Mouse (Mus musculus): ENCODE data around the gene B4galt5.

The B4galt5 gene

GRCm38 (mm10) chr2:167305382-167306272, 43.4 kb downstream of the B4galt5 start:
- no peak for DNase-seq (ENCODE audit: extremely low read depth, low read depth)

DNA sequence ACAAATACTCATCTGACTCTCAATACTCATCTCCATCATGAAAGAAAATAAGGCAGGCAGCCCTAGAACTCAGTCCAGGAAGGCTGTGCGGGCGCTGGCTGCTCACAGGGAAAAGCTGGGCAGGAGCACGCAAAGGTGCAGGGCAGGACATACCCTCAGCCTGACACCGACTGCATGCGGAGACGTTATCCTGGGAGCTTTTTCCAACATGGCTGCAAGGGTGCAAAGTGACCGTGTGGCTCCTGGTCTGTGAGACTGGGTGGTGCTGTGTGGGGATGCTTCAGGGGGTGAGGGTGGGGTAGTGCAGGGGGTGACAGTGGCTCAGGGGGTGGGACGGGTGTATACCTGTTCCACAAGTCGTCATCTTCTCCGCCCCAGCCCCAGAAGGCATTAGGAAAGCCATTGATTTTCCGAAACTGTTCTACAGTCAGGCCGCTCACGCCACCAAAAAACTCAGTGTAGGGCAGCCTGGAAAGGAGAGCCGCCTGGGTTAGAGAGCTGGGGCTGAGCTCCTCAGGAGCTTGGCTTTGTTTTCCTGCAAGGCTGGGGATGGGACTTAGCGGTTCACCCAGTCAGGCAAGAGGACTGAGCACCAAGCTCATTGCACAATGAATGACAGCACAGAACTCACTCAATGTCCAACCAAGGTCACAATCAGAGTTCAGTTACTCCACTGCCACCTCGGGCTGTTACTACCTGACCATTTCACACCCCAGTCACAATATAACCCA, 44.2 kb downstream of the B4galt5 start:
- DNase-seq (ENCODE audit: extremely low read depth, low read depth): no peak

DNA sequence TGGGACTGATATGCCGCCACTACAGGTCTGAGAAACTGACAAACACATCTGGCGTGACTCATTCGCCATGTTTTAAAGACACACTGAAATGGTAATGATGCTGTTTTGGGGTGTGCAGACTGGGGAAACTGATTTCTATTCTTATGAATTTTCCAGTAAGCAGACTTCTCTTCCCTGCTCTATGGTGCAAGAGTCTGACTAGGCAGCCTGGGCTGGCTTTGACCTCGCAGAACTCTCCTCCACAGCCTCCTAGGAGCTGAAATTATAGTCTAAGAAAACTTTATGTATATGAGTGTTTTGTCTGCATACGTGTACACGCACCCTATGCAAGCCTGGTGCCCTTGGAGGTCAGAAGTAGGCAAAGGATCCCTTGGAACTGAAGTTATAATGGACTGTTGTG, 45.2 kb downstream of the B4galt5 start:
- DNase-seq (ENCODE audit: extremely low read depth, low read depth): no peak

DNA sequence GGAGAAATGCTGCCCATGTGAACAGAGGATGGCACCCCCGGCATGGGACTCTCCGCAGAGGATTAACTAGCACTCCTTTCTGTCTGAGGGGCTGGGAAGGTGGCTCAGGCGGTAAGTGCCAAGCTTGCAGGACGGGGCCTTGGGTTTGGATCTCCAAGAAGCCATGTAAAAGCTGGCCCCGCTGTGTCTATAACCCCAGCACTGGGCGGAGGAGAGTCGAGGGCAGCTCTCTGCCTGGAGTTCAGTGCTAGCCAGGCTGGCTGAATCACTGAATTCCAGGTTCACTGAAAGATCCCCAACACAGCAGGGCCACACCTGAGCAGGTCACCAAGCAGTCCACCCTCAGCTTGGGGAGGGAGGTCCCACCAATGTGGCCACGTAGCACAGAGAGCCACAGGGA, 45.8 kb downstream of the B4galt5 start:
- DNase-seq (ENCODE audit: extremely low read depth, low read depth): no peak

DNA sequence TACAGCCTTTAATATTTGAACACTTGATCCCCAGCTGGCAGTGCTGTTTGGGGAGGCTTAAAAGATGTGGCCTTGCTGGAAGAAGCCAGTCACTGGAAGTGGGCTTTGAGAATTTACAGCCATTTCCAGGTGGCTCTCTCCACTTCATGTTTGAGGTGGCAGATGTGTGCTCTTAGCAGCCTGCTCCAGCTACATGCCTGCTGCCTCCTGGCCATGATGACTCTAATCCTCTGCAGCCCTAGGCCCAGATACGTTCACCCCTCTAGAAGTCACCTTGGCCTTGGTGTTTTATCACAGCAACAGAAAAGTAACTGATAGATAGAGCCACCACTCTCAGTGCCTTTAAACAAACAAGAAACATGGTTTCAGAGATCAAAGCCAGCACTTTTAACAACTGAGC, 46.3 kb downstream of the B4galt5 start:
- no peak for DNase-seq (ENCODE audit: extremely low read depth, low read depth)

GRCm38 (mm10) chr2:167302031-167302430, 47.0 kb downstream of the B4galt5 start:
- DNase-seq (ENCODE audit: extremely low read depth, low read depth): no peak

DNA sequence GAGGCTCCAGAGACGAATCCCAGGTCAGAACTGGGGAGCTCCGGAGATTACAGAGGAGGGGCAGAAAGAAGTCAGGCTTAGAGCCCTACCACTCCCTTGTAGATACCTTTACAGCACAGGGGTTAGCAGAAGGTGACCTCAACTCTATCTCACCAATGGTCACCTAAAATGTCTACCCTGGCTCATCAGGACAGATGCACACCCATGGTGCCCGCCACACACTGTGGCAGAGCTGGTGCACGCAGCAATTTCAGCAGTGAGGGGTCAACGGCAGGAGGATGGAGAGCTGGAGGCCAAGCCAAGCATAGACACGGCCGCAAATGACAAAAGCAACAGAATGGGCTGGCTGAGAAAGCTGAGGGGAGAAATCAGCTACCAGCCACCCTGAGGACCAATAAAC, 47.4 kb downstream of the B4galt5 start:
- DNase-seq (ENCODE audit: extremely low read depth, low read depth): no peak

GRCm38 (mm10) chr2:167300943-167301497, 48.0 kb downstream of the B4galt5 start:
- DNase-seq (ENCODE audit: extremely low read depth, low read depth): no peak

DNA sequence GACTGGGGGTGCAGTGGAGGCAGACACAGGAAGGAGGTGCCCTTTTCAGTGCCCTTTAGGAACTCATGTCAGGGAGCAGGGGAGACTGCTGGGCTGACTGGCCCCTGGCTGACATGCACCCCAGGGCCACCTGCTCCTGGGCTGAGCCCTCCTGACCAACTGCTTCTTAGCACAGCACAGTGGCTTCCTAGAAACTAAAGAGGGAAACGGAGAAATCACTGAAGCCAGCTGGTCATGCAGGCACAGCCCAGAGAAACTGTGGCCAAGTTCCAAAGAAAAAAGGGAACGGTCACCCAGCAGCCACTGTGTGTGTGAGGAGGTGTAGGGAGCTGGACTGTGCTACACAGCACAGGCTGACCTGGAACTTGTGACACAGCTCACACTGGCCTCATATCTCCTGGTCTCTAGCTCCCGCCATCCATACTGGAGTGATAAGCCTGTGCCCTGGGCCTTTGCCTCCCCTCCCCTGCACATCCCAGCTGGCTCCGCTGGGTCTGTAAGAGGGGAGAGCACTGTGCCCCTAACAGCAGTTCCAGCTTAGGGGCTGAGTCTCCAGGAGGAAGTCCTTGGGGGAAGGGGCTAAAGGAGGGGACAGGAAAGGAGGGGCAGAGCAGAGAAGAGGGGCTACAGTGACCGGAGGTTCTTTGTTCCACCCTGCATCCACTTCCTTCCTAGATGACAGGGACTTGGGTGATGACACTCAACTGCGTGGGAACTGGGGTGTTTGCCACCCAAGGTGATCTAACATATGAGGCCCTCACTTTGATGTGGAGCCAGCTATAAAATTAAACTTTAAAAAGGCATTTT, 48.9 kb downstream of the B4galt5 start:
- DNase-seq (ENCODE audit: extremely low read depth, low read depth): no peak

- DNase-seq (ENCODE audit: extremely low read depth, low read depth): no peak
Observed at GRCm38 (mm10) chr2:167298729-167299705, 50.0 kb downstream of the B4galt5 start.

- DNase-seq (ENCODE audit: extremely low read depth, low read depth): no peak
Observed at GRCm38 (mm10) chr2:167297985-167298384, 51.0 kb downstream of the B4galt5 start.

- DNase-seq (ENCODE audit: extremely low read depth, low read depth): no peak
Observed at GRCm38 (mm10) chr2:167294926-167295325, 54.1 kb downstream of the B4galt5 start.

DNA sequence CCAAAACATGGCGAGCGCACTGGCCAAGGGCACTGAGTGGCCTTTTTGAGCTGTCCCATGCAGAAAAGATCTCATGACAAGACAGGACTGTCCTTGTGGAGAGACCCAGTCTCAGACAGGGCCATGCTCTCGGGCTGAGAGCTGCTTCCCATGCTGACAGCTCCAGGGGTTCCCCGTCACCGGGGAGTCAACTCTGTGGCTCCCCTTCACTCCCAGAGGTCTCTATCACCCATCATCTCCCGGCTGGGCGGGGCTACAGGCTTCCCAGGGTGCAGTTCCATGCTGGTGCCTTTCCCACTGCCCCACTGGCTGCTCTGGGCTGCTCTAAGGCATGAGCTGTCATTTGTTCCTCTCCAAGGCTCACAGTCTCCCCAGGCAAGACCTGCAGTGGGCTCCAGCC, 54.8 kb downstream of the B4galt5 start:
- no peak for DNase-seq (ENCODE audit: extremely low read depth, low read depth)

DNA sequence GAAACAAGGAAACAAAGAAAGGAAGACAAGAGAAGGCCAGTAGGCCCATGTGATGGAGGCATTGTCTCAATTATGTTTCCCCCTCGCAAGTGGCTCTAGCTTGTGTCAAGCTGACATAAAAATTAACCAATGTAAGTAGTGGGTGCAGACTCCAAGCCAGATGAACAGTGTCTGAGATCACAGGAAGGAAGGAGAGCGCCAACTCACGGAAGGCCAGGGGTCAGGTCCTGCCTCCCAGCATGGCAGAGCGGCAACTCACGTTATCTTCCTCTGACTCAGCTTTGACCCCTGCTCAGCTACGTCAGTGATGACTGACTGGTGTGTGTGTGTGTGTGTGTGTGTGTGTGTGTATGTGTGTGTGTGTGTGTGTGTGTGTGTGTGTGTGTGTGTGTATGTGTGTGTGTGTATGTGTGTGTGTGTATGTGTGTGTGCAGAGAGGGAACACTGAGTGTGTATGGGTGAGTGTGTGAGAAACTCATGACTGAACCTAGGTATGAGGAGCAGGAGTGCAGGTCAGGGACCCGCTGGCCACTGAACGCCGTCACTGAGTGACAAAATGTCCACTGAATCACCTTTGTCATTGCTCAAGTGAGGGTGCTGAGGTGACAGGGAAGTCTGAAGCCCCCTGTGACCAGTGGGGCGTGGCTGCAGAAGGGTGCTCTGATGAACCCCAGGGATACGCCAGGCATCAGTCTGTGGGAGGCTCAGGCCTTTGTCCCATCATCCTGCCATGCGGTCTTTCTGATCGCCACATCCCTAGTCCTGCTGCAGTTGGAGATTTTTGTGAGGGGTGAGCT, 55.5 kb downstream of the B4galt5 start:
- DNase-seq (ENCODE audit: extremely low read depth, low read depth): no peak

GRCm38 (mm10) chr2:167292854-167293253, 56.1 kb downstream of the B4galt5 start:
- no peak for DNase-seq (ENCODE audit: extremely low read depth, low read depth)

DNA sequence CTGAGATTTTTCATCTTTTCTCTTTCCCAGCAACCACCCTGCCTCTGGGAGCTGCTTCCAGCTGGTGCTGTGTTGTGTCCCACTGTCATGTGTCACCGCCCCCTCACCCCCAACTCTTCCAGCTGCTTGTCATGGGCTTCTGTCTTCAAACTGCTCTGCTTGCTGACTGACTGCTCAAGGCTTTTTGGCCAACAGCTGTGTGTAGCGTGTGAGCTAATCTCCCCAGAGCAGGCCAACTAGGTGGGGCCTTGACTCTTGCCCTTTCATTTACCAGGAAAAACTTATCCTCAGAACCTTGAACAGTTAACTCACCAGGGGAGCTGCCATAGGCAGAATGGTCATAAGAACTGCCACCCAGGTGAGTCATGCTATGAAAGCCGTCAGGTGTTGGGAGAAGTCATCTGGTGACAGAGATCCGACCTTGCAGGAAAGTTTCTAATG, 56.8 kb downstream of the B4galt5 start:
- no peak for DNase-seq (ENCODE audit: extremely low read depth, low read depth)

DNA sequence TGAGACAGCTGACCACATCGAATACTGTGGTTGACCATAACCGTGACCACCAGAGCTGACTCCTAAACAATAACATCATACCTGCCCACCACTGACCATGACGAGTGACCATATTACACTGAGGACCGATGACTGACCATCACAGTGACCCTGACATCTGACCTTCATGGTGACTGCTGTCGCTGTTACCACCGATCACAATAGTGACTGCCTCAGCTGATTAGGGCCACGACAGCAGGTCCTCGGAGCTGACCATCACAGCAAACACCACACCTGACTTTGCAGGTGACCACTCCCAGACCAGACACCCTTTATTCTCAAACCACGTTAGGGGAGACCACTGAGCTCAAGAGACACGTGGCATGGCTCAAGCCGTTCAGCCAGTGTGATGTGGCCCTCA, 57.3 kb downstream of the B4galt5 start:
- DNase-seq (ENCODE audit: extremely low read depth, low read depth): no peak

DNA sequence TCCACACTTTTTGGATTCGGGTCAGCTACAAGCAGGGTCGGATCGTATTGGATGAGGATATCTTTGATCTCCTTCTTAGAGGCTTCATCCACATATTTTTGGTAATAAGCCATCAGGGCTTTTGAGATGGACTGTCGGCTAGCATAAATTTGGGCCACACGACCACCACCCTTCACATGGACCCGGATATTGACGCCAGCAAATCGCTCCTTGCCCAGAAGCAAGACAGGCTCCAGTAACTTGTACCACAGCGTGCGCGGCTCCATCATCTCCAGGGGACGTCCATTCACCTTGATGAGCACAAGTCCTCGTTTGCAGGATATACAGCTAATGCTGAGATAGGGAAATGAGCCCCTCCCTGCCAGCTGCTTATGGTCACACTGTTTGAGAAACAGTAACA, 67.5 kb downstream of the B4galt5 start:
- no peak for DNase-seq (ENCODE audit: extremely low read depth, low read depth)

GRCm38 (mm10) chr2:167280986-167281310, 68.0 kb downstream of the B4galt5 start:
- no peak for DNase-seq (ENCODE audit: extremely low read depth, low read depth)
